In genomic region chr4:111670566-111671421, GRCm38 (mm10) we compare ENCODE assay signal across 9 mouse cellular contexts. TPM values are rescaled to one million over a fixed set of nuclear protein-coding genes. Genes with fewer than 3 reads are reported as not detected.
A peak's percentile ranks its signal among the peaks of the same experiment; 100 is the strongest.
DNase-seq lines count a peak whose midpoint lies in the region; ATAC-seq lines count a peak whose summit lies in the region.
"Had no signal": no experiment of that assay in that cellular context is flagged by ENCODE, and none has a peak within 500 bp of the region (broad histone marks: within the 10 kb centered on the region; RNA-seq: fewer than 3 reads in every experiment).

No protein-coding gene starts in this region.

- no peak overlapping the region; the same call in 1 of the 2 replicates for H3K4me2 ChIP-seq in kidney, embryonic 16.5 days (replicated peaks; ENCODE audit: low read depth, low read length)
- peak overlapping the region; percentile 10; the same call in 1 of the 2 replicates for H3K4me2 ChIP-seq in embryonic facial prominence, embryonic 13.5 days
- H3K4me2 ChIP-seq in hindbrain, embryonic 14.5 days (replicated peaks), result no peak overlapping the region
- H3K4me2 ChIP-seq in neural tube, embryonic 14.5 days (ENCODE audit: low read depth, low read length), result no peak overlapping the region; the same call in 1 of the 2 replicates
- H3K4me2 ChIP-seq: liver, embryonic 15.5 days had no signal

- whole genome bisulfite sequencing in kidney, embryonic 16.5 days, result 21% methylated on average over 12 of the region's 12 CpGs
- 35% methylated on average over 12 of the region's 12 CpGs for WGBS in embryonic facial prominence, embryonic 13.5 days
- WGBS in hindbrain, embryonic 14.5 days, result 17% methylated on average over 12 of the region's 12 CpGs
- 13% methylated on average over 12 of the region's 12 CpGs for WGBS in neural tube, embryonic 14.5 days

- no peak for DNase-seq in kidney, adult 8-10 months
- DNase-seq in hindbrain, embryonic 14.5 days (ENCODE audit: low spot score), result peak; percentile 43
- no peak for DNase-seq in ovary, postnatal 14 days (ENCODE audit: low spot score)

- ATAC-seq in kidney, embryonic 16.5 days (ENCODE audit: low FRiP score, low TSS enrichment), result peak; percentile 67
- no peak for ATAC-seq in embryonic facial prominence, embryonic 13.5 days (ENCODE audit: insufficient number of reproducible peaks, insufficient read depth, low FRiP score, low TSS enrichment, low read depth)
- ATAC-seq in hindbrain, embryonic 14.5 days (ENCODE audit: low FRiP score), result peak; percentile 61; the same call in 1 of the 2 replicates
- ATAC-seq in neural tube, embryonic 14.5 days (ENCODE audit: low read depth), result peak; percentile 82
- no peak for ATAC-seq in erythroblast, adult 5-6 weeks (replicated peaks; ENCODE audit: low FRiP score, poor library complexity, severe bottlenecking)

- H3K36me3 ChIP-seq in kidney, embryonic 16.5 days (ENCODE audit: insufficient read depth, low read length), result no peaks in the 10 kb centered on the region
- H3K36me3 ChIP-seq in embryonic facial prominence, embryonic 13.5 days, result no peaks in the 10 kb centered on the region
- H3K36me3 ChIP-seq in hindbrain, embryonic 14.5 days (replicated peaks; ENCODE audit: control insufficient read depth, insufficient read depth), result no peaks in the 10 kb centered on the region
- H3K36me3 ChIP-seq in neural tube, embryonic 14.5 days (ENCODE audit: control insufficient read depth, insufficient read depth, low read length), result no peaks in the 10 kb centered on the region
- H3K36me3 ChIP-seq: liver, embryonic 15.5 days had no signal

- H3K27ac ChIP-seq in kidney, embryonic 16.5 days (ENCODE audit: low read length), result peak overlapping the region; percentile 37
- H3K27ac ChIP-seq in embryonic facial prominence, embryonic 13.5 days, result no peak overlapping the region
- H3K27ac ChIP-seq in hindbrain, embryonic 14.5 days, result peak overlapping the region; percentile 54
- peak overlapping the region; percentile 70 for H3K27ac ChIP-seq in neural tube, embryonic 14.5 days (ENCODE audit: low read depth, low read length)
- H3K27ac ChIP-seq: liver, embryonic 15.5 days had no signal

- H3K27me3 ChIP-seq in kidney, embryonic 16.5 days (ENCODE audit: insufficient read depth, low read length), result no peaks in the 10 kb centered on the region
- no peaks in the 10 kb centered on the region for H3K27me3 ChIP-seq in embryonic facial prominence, embryonic 13.5 days
- H3K27me3 ChIP-seq in hindbrain, embryonic 14.5 days (ENCODE audit: control insufficient read depth, insufficient read depth, low read length), result no peaks in the 10 kb centered on the region
- H3K27me3 ChIP-seq in neural tube, embryonic 14.5 days (ENCODE audit: control insufficient read depth, insufficient read depth, low read length), result no peaks in the 10 kb centered on the region
- H3K27me3 ChIP-seq: liver, embryonic 15.5 days had no signal

- H3K4me3 ChIP-seq in kidney, embryonic 16.5 days (ENCODE audit: low read length), result no peak overlapping the region
- H3K4me3 ChIP-seq in embryonic facial prominence, embryonic 13.5 days, result no peak overlapping the region
- H3K4me3 ChIP-seq in hindbrain, embryonic 14.5 days (replicated peaks; ENCODE audit: low read length), result no peak overlapping the region
- no peak overlapping the region for H3K4me3 ChIP-seq in neural tube, embryonic 14.5 days (ENCODE audit: low read depth, low read length)
- H3K4me3 ChIP-seq: liver, embryonic 15.5 days had no signal

- no peaks in the 10 kb centered on the region for H3K9me3 ChIP-seq in kidney, embryonic 16.5 days (ENCODE audit: low read length)
- H3K9me3 ChIP-seq in embryonic facial prominence, embryonic 13.5 days, result no peaks in the 10 kb centered on the region
- H3K9me3 ChIP-seq in hindbrain, embryonic 14.5 days (ENCODE audit: control insufficient read depth, low read length), result no peaks in the 10 kb centered on the region
- no peaks in the 10 kb centered on the region for H3K9me3 ChIP-seq in neural tube, embryonic 14.5 days (ENCODE audit: control insufficient read depth, low read length)
- H3K9me3 ChIP-seq: liver, embryonic 15.5 days had no signal

- H3K9ac ChIP-seq in kidney, embryonic 16.5 days (replicated peaks; ENCODE audit: low read length), result no peak overlapping the region
- H3K9ac ChIP-seq in embryonic facial prominence, embryonic 13.5 days, result no peak overlapping the region
- H3K9ac ChIP-seq in hindbrain, embryonic 14.5 days, result no peak overlapping the region
- peak overlapping the region; percentile 16; the same call in 1 of the 2 replicates for H3K9ac ChIP-seq in neural tube, embryonic 14.5 days (replicated peaks; ENCODE audit: low read depth, low read length)
- H3K9ac ChIP-seq: liver, embryonic 15.5 days had no signal

- peaks cover 15% of the 10 kb centered on the region for H3K4me1 ChIP-seq in kidney, embryonic 16.5 days (ENCODE audit: insufficient read depth, low read length)
- 0 out of 2 replicates have a peak, but pooled peaks cover 9% of the 10 kb centered on the region for H3K4me1 ChIP-seq in embryonic facial prominence, embryonic 13.5 days
- peaks cover 13% of the 10 kb centered on the region for H3K4me1 ChIP-seq in hindbrain, embryonic 14.5 days (replicated peaks; ENCODE audit: control insufficient read depth, insufficient read depth, low read length)
- peaks cover 7% of the 10 kb centered on the region; the same call in 1 of the 2 replicates for H3K4me1 ChIP-seq in neural tube, embryonic 14.5 days (ENCODE audit: control insufficient read depth, insufficient read depth, low read length)
- H3K4me1 ChIP-seq: liver, embryonic 15.5 days had no signal

RNA-seq across cellular contexts. Expression of gene Spata6, which starts 49.0 kb away (rescaled TPM):
- polyA plus RNA-seq in kidney, embryonic 16.5 days (2015; fragmentation: Nextera tagmentation; extraction: Ambion mirVana), result 33.7 and 34.4 TPM in 2 replicates
- 26.7 and 29.2 TPM in 2 replicates for polyA plus RNA-seq in embryonic facial prominence, embryonic 13.5 days (2015; fragmentation: Nextera tagmentation; extraction: Ambion mirVana)
- polyA plus RNA-seq in hindbrain, embryonic 14.5 days (2014; fragmentation: Nextera tagmentation; extraction: Ambion mirVana), result 17.8 and 19.0 TPM in 2 replicates
- 11.8 and 16.9 TPM in 2 replicates for polyA plus RNA-seq in neural tube, embryonic 14.5 days (2014; fragmentation: Nextera tagmentation; extraction: Ambion mirVana)
- 1.9 and 4.0 TPM in 2 replicates for total RNA-seq in erythroblast, adult 5-6 weeks (2015; ENCODE audit: low replicate concordance)
- total RNA-seq in erythroblast, adult 5-6 weeks (2017; ENCODE audit: low replicate concordance), result 1.9 and 3.1 TPM in 2 replicates
- total RNA-seq: MEL had no signal

Comparison
In these comparisons a context has a peak if more than half of its experiments do, and no peak if none do; other contexts are left out.
1. ATAC-seq: peak in kidney, embryonic 16.5 days (single experiment), hindbrain, embryonic 14.5 days (single experiment) and neural tube, embryonic 14.5 days (single experiment); none in embryonic facial prominence, embryonic 13.5 days (single experiment) and erythroblast, adult 5-6 weeks (single experiment).